Mouse (Mus musculus) embryonic facial prominence, embryonic 15.5 days (tissue): Measurements from ENCODE around the gene Pou3f1. TPM values are rescaled to one million over a fixed set of nuclear protein-coding genes. Genes with fewer than 3 reads are reported as not detected.
A peak's percentile ranks its signal among the peaks of the same experiment; 100 is the strongest.

Source experiments
- ATAC-seq: fragments of 200-750 bp; cut with Nextera tagmentation; 2 replicates; pipeline ENCODE4 v1.8.0; 2017; ENCODE audit warnings: low read depth, moderate TSS enrichment; ENCODE audit not compliant: insufficient number of reproducible peaks, low FRiP score, low TSS enrichment
- H3K27ac ChIP-seq: fragments of 300-500 bp; sonication (generic); replicated peaks from 2 replicates; pipeline ENCODE4 v1.5.1; 2015; ENCODE audit warnings: mild to moderate bottlenecking, inconsistent platforms
- H3K27me3 ChIP-seq: fragments of 300-500 bp; sonication (generic); 2 replicates; pipeline ENCODE4 v1.6.1; 2015; ENCODE audit warnings: inconsistent platforms
- H3K36me3 ChIP-seq: fragments of 300-500 bp; sonication (generic); 2 replicates; pipeline ENCODE4 v1.6.1; 2015; ENCODE audit warnings: mild to moderate bottlenecking, inconsistent platforms
- H3K4me1 ChIP-seq: fragments of 300-500 bp; sonication (generic); 2 replicates; pipeline ENCODE4 v1.6.1; 2015; ENCODE audit warnings: inconsistent platforms
- H3K4me2 ChIP-seq: fragments of 300-500 bp; sonication (generic); replicated peaks from 2 replicates; pipeline ENCODE4 v1.6.1; 2015; ENCODE audit warnings: mild to moderate bottlenecking, inconsistent platforms
- H3K4me3 ChIP-seq: fragments of 300-500 bp; sonication (generic); replicated peaks from 2 replicates; pipeline ENCODE4 v1.5.1; 2015; ENCODE audit warnings: mild to moderate bottlenecking, inconsistent platforms
- H3K9ac ChIP-seq: fragments of 300-500 bp; sonication (generic); 2 replicates; pipeline ENCODE4 v1.6.1; 2015; ENCODE audit warnings: inconsistent platforms
- H3K9me3 ChIP-seq: fragments of 300-500 bp; sonication (generic); replicated peaks from 2 replicates; pipeline ENCODE4 v1.6.1; 2016; ENCODE audit warnings: inconsistent platforms
- WGBS: fragments of 180-500 bp; shearing (Covaris S2); methylation state at CpG from one replicate; pipeline ENCODE4 v1.1.7; 2015; 5-methylcytosine and 5-hydroxymethylcytosine counted together
- polyA plus RNA-seq: library from polyadenylated mRNA; unstranded; fragments of >200 nt; fragmentation: Nextera tagmentation; extraction: Ambion mirVana; gene quantifications from 2 replicates; pipeline ENCODE4 v1.2.1, GENCODE M21; 2015

Pou3f1 gene
- polyA plus RNA-seq, 1 experiment from 2014 or later = 4.4 TPM

- Histone ChIP-seq H3K4me3 (peak overlapping the region; percentile 63), H3K9ac (peak overlapping the region; percentile 16; the same call in 1 of the 2 replicates), H3K4me1 (peaks cover 36% of the 10 kb centered on the region), H3K4me2 (peak overlapping the region; percentile 93), H3K27me3 (peaks cover 83% of the 10 kb centered on the region), H3K9me3 (no peaks in the 10 kb centered on the region), H3K27ac (no peak overlapping the region), H3K36me3 (no peaks in the 10 kb centered on the region)
- WGBS = under 1% methylated on average over 90 of the region's 92 CpGs
- ATAC-seq = peak; percentile 91
Measured at GRCm38 (mm10) chr4:124656854-124657650, 445 bp downstream of the Pou3f1 start.

- ATAC-seq = no peak; the same call in 1 of the 2 replicates
Measured at GRCm38 (mm10) chr4:124657781-124658180, 1.2 kb downstream of the Pou3f1 start.

GRCm38 (mm10) chr4:124658412-124658851, 1.8 kb downstream of the Pou3f1 start:
- no peak overlapping the region for H3K27ac ChIP-seq
- H3K9ac ChIP-seq = no peak overlapping the region
- H3K36me3 ChIP-seq = no peaks in the 10 kb centered on the region
- H3K4me1 ChIP-seq = peaks cover 33% of the 10 kb centered on the region
- peaks cover 86% of the 10 kb centered on the region for H3K27me3 ChIP-seq
- no peak for ATAC-seq
- under 1% methylated on average over 39 of the region's 39 CpGs for WGBS
- peak overlapping the region; percentile 63 for H3K4me3 ChIP-seq
- peak overlapping the region; percentile 93 for H3K4me2 ChIP-seq
- no peaks in the 10 kb centered on the region for H3K9me3 ChIP-seq

More at GRCm38 (mm10) chr4:124657781-124658180, 1.2 kb downstream of the Pou3f1 start:
- Histone ChIP-seq H3K4me2 (peak overlapping the region; percentile 93), H3K9ac (peak overlapping the region; percentile 18; the same call in 1 of the 2 replicates), H3K36me3 (no peaks in the 10 kb centered on the region), H3K27me3 (peaks cover 86% of the 10 kb centered on the region), H3K4me3 (peak overlapping the region; percentile 63), H3K4me1 (peaks cover 36% of the 10 kb centered on the region), H3K27ac (no peak overlapping the region), H3K9me3 (no peaks in the 10 kb centered on the region)
- WGBS = 0% methylated on average over 57 of the region's 61 CpGs

GRCm38 (mm10) chr4:124659251-124660217, 2.9 kb downstream of the Pou3f1 start:
- no peak overlapping the region; the same call in 1 of the 2 replicates for H3K9ac ChIP-seq
- peak overlapping the region; percentile 93 for H3K4me2 ChIP-seq
- no peaks in the 10 kb centered on the region for H3K36me3 ChIP-seq
- H3K4me1 ChIP-seq = peaks cover 33% of the 10 kb centered on the region
- peaks cover 86% of the 10 kb centered on the region for H3K27me3 ChIP-seq
- no peak overlapping the region for H3K27ac ChIP-seq
- peak overlapping the region; percentile 63 for H3K4me3 ChIP-seq
- no peak for ATAC-seq
- H3K9me3 ChIP-seq = no peaks in the 10 kb centered on the region
- 3% methylated on average over 67 of the region's 68 CpGs for WGBS

GRCm38 (mm10) chr4:124660603-124661002, 4.0 kb downstream of the Pou3f1 start:
- no peaks in the 10 kb centered on the region for H3K9me3 ChIP-seq
- no peak for ATAC-seq
- H3K27ac ChIP-seq = no peak overlapping the region
- H3K4me1 ChIP-seq = peaks cover 33% of the 10 kb centered on the region
- no peak overlapping the region for H3K4me2 ChIP-seq
- H3K4me3 ChIP-seq = no peak overlapping the region
- WGBS = 46% methylated on average over 3 of the region's 3 CpGs
- no peak overlapping the region for H3K9ac ChIP-seq
- no peaks in the 10 kb centered on the region for H3K36me3 ChIP-seq
- peaks cover 81% of the 10 kb centered on the region for H3K27me3 ChIP-seq

- H3K9ac ChIP-seq = no peak overlapping the region
- no peak overlapping the region for H3K27ac ChIP-seq
- 46% methylated on average over 3 of the region's 3 CpGs for WGBS
- peaks cover 69% of the 10 kb centered on the region for H3K27me3 ChIP-seq
- H3K4me1 ChIP-seq = peaks cover 18% of the 10 kb centered on the region
- no peak for ATAC-seq
- no peaks in the 10 kb centered on the region for H3K36me3 ChIP-seq
- no peak overlapping the region for H3K4me3 ChIP-seq
- H3K4me2 ChIP-seq = no peak overlapping the region
- H3K9me3 ChIP-seq = no peaks in the 10 kb centered on the region
Measured at GRCm38 (mm10) chr4:124663034-124663433, 6.4 kb downstream of the Pou3f1 start.

GRCm38 (mm10) chr4:124664185-124664584, 7.6 kb downstream of the Pou3f1 start:
- ATAC-seq = no peak
- Histone ChIP-seq H3K36me3 (no peaks in the 10 kb centered on the region), H3K27me3 (peaks cover 65% of the 10 kb centered on the region)

GRCm38 (mm10) chr4:124664604-124665003, 8.0 kb downstream of the Pou3f1 start:
- Histone ChIP-seq H3K4me1 (peaks cover 2% of the 10 kb centered on the region; the same call in 1 of the 2 replicates), H3K27ac (no peak overlapping the region), H3K27me3 (peaks cover 63% of the 10 kb centered on the region), H3K9me3 (no peaks in the 10 kb centered on the region), H3K4me3 (no peak overlapping the region), H3K9ac (no peak overlapping the region), H3K36me3 (no peaks in the 10 kb centered on the region), H3K4me2 (no peak overlapping the region)
- 63% methylated on average over 15 of the region's 15 CpGs for WGBS
- no peak for ATAC-seq

More at GRCm38 (mm10) chr4:124664185-124664584, 7.6 kb downstream of the Pou3f1 start:
- Histone ChIP-seq H3K4me1 (peaks cover 7% of the 10 kb centered on the region), H3K4me2 (no peak overlapping the region), H3K9ac (no peak overlapping the region), H3K9me3 (no peaks in the 10 kb centered on the region), H3K27ac (no peak overlapping the region), H3K4me3 (no peak overlapping the region)
- 49% methylated on average over 9 of the region's 9 CpGs for WGBS

- H3K4me2 ChIP-seq = no peak overlapping the region
- H3K4me3 ChIP-seq = no peak overlapping the region
- H3K9me3 ChIP-seq = no peaks in the 10 kb centered on the region
- no peak overlapping the region for H3K27ac ChIP-seq
- H3K9ac ChIP-seq = no peak overlapping the region
- WGBS = 38% methylated on average over 14 of the region's 14 CpGs
- ATAC-seq = no peak
- peaks cover 52% of the 10 kb centered on the region for H3K27me3 ChIP-seq
- H3K36me3 ChIP-seq = no peaks in the 10 kb centered on the region
- peaks cover 12% of the 10 kb centered on the region for H3K4me1 ChIP-seq
Measured at GRCm38 (mm10) chr4:124667476-124668033, 10.9 kb downstream of the Pou3f1 start.

GRCm38 (mm10) chr4:124668078-124668477, 11.5 kb downstream of the Pou3f1 start:
- 0 out of 2 replicates have a peak, but pooled peaks have one; percentile 6 for ATAC-seq
- 20% methylated on average over 8 of the region's 8 CpGs for WGBS
- Histone ChIP-seq H3K9me3 (no peaks in the 10 kb centered on the region), H3K27ac (no peak overlapping the region), H3K4me3 (no peak overlapping the region), H3K27me3 (peaks cover 46% of the 10 kb centered on the region), H3K4me2 (no peak overlapping the region), H3K9ac (no peak overlapping the region), H3K4me1 (peaks cover 17% of the 10 kb centered on the region), H3K36me3 (no peaks in the 10 kb centered on the region)
